8 mouse cellular contexts compared by ENCODE assay signal in the genomic region with DNA sequence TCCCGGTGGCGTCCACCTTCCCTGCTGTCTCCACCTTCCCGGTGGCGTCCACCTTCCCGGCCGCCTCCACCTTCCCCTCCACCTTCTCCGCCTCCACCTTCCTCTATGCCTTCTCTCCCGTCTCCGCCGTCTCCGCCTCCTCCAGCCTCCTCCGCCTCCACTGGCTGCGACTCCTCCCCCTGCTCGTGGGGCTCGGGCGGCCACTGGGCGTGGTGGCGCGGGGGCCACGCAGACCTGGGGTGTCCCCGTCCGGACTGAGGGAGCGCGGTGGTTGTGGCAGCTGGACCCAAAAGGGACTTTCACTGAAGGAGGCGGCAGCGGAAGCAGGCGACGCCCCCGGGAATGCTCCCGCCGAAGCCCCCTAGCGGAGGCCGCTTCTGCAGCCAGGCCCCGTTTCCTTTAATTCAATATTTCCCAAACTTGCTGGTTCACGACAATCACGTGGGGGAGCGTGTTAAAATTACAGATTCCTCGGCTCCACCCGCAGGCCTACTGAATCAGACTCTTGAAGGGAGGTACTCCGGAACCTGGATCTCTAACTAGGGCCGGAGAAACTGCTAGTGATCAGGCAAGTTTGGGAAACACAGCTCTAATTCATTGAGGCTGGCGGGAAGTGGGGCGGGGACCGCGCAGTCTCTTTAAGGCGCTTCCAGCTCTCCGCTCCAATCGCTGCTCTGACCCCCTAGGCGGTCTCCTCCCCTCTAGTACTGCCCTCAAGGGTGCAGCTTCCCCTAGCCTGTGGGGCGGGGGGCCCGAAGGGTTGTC. TPM values are rescaled to one million over a fixed set of nuclear protein-coding genes. Genes with fewer than 3 reads are reported as not detected.
A peak's percentile ranks its signal among the peaks of the same experiment; 100 is the strongest.
DNase-seq lines count a peak whose midpoint lies in the region; ATAC-seq and TF ChIP-seq lines count a peak whose summit lies in the region.

A gene (minus strand): TSS at position 115 of the 765 bp plus-strand sequence.

- H3K4me3 ChIP-seq in MEL (ENCODE audit: control insufficient read depth in 1 of 2, insufficient read depth in 1 of 2, low read depth in 2 of 2, low read length in 2 of 2): peak within 1 kb of the TSS; percentile 77 to 94
- H3K4me3 ChIP-seq in cerebellum, adult 2 months (replicated peaks; ENCODE audit: insufficient read depth, low read depth, low read length): peak within 1 kb of the TSS; percentile 65
- H3K4me3 ChIP-seq in forebrain, postnatal 0 days (ENCODE audit: low read depth, low read length): peak within 1 kb of the TSS; percentile 50
- peak within 1 kb of the TSS; percentile 54 for H3K4me3 ChIP-seq in lung, postnatal 0 days (ENCODE audit: low read depth, low read length)

- peak; percentile 44 to 70 for TF ChIP-seq POLR2A in MEL (IDR thresholded peaks at IDR 0.05; ENCODE audit: control insufficient read depth in 1 of 2, insufficient read depth in 1 of 2, low read depth in 1 of 2, low read length in 2 of 2, poor library complexity in 1 of 2)
- peak; percentile 53; the same call in 1 of the 2 replicates for TF ChIP-seq POLR2A in cerebellum, adult 2 months (IDR thresholded peaks at IDR 0.05; ENCODE audit: borderline replicate concordance, insufficient read depth, low read length)

- peak; percentile 43 to 59 (median 49) for TF ChIP-seq CTCF in MEL (IDR thresholded peaks at IDR 0.05 in 2 of 3, conservative IDR thresholded peaks at IDR 0.05 in 1 of 3; ENCODE audit: control insufficient read depth in 1 of 3, insufficient read depth in 1 of 3, low read depth in 2 of 3, low read length in 3 of 3, poor library complexity in 1 of 3, severe bottlenecking in 1 of 3)
- 0 out of 2 replicates have a peak, but pooled peaks have one; percentile 9 for TF ChIP-seq CTCF in cerebellum, adult 2 months (IDR thresholded peaks at IDR 0.05; ENCODE audit: borderline replicate concordance, insufficient read depth, low read depth, low read length)
- TF ChIP-seq CTCF in forebrain, postnatal 0 days (IDR thresholded peaks at IDR 0.05; ENCODE audit: low read depth): peak; percentile 61
- peak; percentile 63 for TF ChIP-seq CTCF in lung, postnatal 0 days (IDR thresholded peaks at IDR 0.05)

- DNase-seq in MEL (ENCODE audit: low read depth, low spot score): peak; percentile 89
- DNase-seq in cerebellum, adult 2 months: peak; percentile 82
- DNase-seq in forebrain, postnatal 0 days: peak; percentile 81
- DNase-seq in layer of hippocampus, adult 9-11 months: peak; percentile 61
- DNase-seq in lung, postnatal 0 days (ENCODE audit: low spot score): peak; percentile 86
- DNase-seq in ovary, postnatal 14 days (ENCODE audit: low spot score): peak; percentile 44
- DNase-seq in thymus, postnatal 14 days: peak; percentile 62

- TF ChIP-seq RAD21 in MEL (IDR thresholded peaks at IDR 0.05; ENCODE audit: low read depth, low read length): no peak

- no peaks in the 10 kb centered on the region for H3K27me3 ChIP-seq in MEL (ENCODE audit: control insufficient read depth in 1 of 2, insufficient read depth in 2 of 2, low read length in 2 of 2)
- H3K27me3 ChIP-seq in cerebellum, adult 2 months (ENCODE audit: control insufficient read depth, insufficient read depth, low read length): no peaks in the 10 kb centered on the region
- H3K27me3 ChIP-seq in forebrain, postnatal 0 days (ENCODE audit: insufficient read depth, low read length): no peaks in the 10 kb centered on the region
- no peaks in the 10 kb centered on the region for H3K27me3 ChIP-seq in lung, postnatal 0 days (replicated peaks; ENCODE audit: insufficient read depth, low read length)

- peak within 1 kb of the TSS; percentile 87 for H3K27ac ChIP-seq in MEL (ENCODE audit: control insufficient read depth, low read depth, low read length)
- peak within 1 kb of the TSS; percentile 64 for H3K27ac ChIP-seq in cerebellum, adult 2 months (ENCODE audit: insufficient read depth, low read length)
- H3K27ac ChIP-seq in forebrain, postnatal 0 days (ENCODE audit: low read depth, low read length): peak within 1 kb of the TSS; percentile 85
- peak within 1 kb of the TSS; percentile 79 for H3K27ac ChIP-seq in lung, postnatal 0 days (ENCODE audit: low read length)

- peaks cover 0 to 3% of the 10 kb centered on the region in 2 experiments; a peak in 1 of 4 replicates for H3K36me3 ChIP-seq in MEL (ENCODE audit: control insufficient read depth in 1 of 2, insufficient read depth in 2 of 2, low read length in 2 of 2)
- H3K36me3 ChIP-seq in forebrain, postnatal 0 days (ENCODE audit: insufficient read depth): no peaks in the 10 kb centered on the region
- no peaks in the 10 kb centered on the region for H3K36me3 ChIP-seq in lung, postnatal 0 days (ENCODE audit: insufficient read depth, low read length)

- H3K4me1 ChIP-seq in MEL (ENCODE audit: control insufficient read depth in 1 of 2, insufficient read depth in 2 of 2, low read length in 2 of 2): peaks cover 4 to 13% of the 10 kb centered on the region in 2 experiments; a peak in 3 of 4 replicates
- H3K4me1 ChIP-seq in cerebellum, adult 2 months (ENCODE audit: control insufficient read depth, insufficient read depth, low read length): peaks cover 11% of the 10 kb centered on the region
- H3K4me1 ChIP-seq in forebrain, postnatal 0 days (ENCODE audit: insufficient read depth): no peaks in the 10 kb centered on the region
- no peaks in the 10 kb centered on the region for H3K4me1 ChIP-seq in lung, postnatal 0 days (ENCODE audit: insufficient read depth, low read depth, low read length)

- 10% methylated on average over 51 of the region's 51 CpGs for WGBS in cerebellum, adult 2 months
- WGBS in forebrain, postnatal 0 days: 21% methylated on average over 51 of the region's 51 CpGs
- WGBS in lung, postnatal 0 days: 14% methylated on average over 36 of the region's 51 CpGs

- H3K79me2 ChIP-seq in MEL (ENCODE audit: control insufficient read depth, insufficient read depth, low read length, poor library complexity): peaks cover 10% of the 10 kb centered on the region; the same call in 1 of the 2 replicates

- H3K9ac ChIP-seq in MEL (ENCODE audit: control insufficient read depth, low read depth, low read length, poor library complexity, severe bottlenecking): peak within 1 kb of the TSS; percentile 89
- H3K9ac ChIP-seq in forebrain, postnatal 0 days: peak within 1 kb of the TSS; percentile 68
- H3K9ac ChIP-seq in lung, postnatal 0 days (replicated peaks; ENCODE audit: low read depth): peak within 1 kb of the TSS; percentile 43

- peak; percentile 84 for ATAC-seq in forebrain, postnatal 0 days
- peak; percentile 88 to 96 for ATAC-seq in hematopoietic stem cell, adult 5-6 weeks (replicated peaks in 1 of 2; ENCODE audit: insufficient read depth in 1 of 2, low FRiP score in 2 of 2, low TSS enrichment in 1 of 2, low read depth in 1 of 2, poor library complexity in 2 of 2, severe bottlenecking in 2 of 2)
- ATAC-seq in lung, postnatal 0 days: peak; percentile 93

- TF ChIP-seq EP300 in MEL (IDR thresholded peaks at IDR 0.05; ENCODE audit: low read depth in 1 of 2, low read length in 2 of 2): peak in 1 of 2 experiments; percentile 3; a peak in 1 of 4 replicates
- no peak for TF ChIP-seq EP300 in lung, postnatal 0 days (IDR thresholded peaks at IDR 0.05)

- peak within 1 kb of the TSS; percentile 60 for H3K4me2 ChIP-seq in forebrain, postnatal 0 days (ENCODE audit: low read depth)
- H3K4me2 ChIP-seq in lung, postnatal 0 days (replicated peaks; ENCODE audit: low read depth, low read length): peak within 1 kb of the TSS; percentile 74

- no peaks in the 10 kb centered on the region for H3K9me3 ChIP-seq in MEL (replicated peaks; ENCODE audit: insufficient read depth, low read length)
- H3K9me3 ChIP-seq in forebrain, postnatal 0 days (ENCODE audit: low read length): no peaks in the 10 kb centered on the region
- no peaks in the 10 kb centered on the region for H3K9me3 ChIP-seq in lung, postnatal 0 days (ENCODE audit: low read length)

TF ChIP-seq in MEL, 35 proteins besides CTCF, POLR2A, EP300 and RAD21:
- TF ChIP-seq USF1 (IDR thresholded peaks at IDR 0.05; ENCODE audit: low read depth, low read length) (peak; percentile 85), MXI1 (IDR thresholded peaks at IDR 0.05; ENCODE audit: low read depth, low read length) (peak; percentile 77; the same call in 1 of the 2 replicates), NELFE (IDR thresholded peaks at IDR 0.05; ENCODE audit: low read depth, low read length) (peak; percentile 54), POLR2AphosphoS2 (IDR thresholded peaks at IDR 0.05; ENCODE audit: low read length) (peak; percentile 59; the same call in 1 of the 2 replicates), MAX (IDR thresholded peaks at IDR 0.05; ENCODE audit: low read length) (peak; percentile 68), ZMIZ1 (IDR thresholded peaks at IDR 0.05; ENCODE audit: low read depth, low read length) (peak; percentile 63; the same call in 1 of the 2 replicates), MYB (IDR thresholded peaks at IDR 0.05; ENCODE audit: low read depth, low read length) (no peak), ETS1 (IDR thresholded peaks at IDR 0.05; ENCODE audit: low read depth, low read length) (no peak), NRF1 (IDR thresholded peaks at IDR 0.05; ENCODE audit: insufficient read depth, low read depth, low read length, poor library complexity, severe bottlenecking) (peak; percentile 57), GABPA (IDR thresholded peaks at IDR 0.05; ENCODE audit: low read depth, low read length) (no peak), USF2 (IDR thresholded peaks at IDR 0.05; ENCODE audit: borderline replicate concordance in 1 of 2, insufficient read depth in 1 of 2, low read depth in 1 of 2, low read length in 2 of 2) (0 out of 4 replicates have a peak, but pooled peaks of 1 of the 2 experiments have one; percentile 5), TAL1 (IDR thresholded peaks at IDR 0.05; ENCODE audit: low read length) (no peak), MYC (IDR thresholded peaks at IDR 0.05; ENCODE audit: low read depth, low read length) (0 out of 2 replicates have a peak, but pooled peaks have one; percentile 52), TCF12 (IDR thresholded peaks at IDR 0.05; ENCODE audit: low read depth, low read length) (peak; percentile 43), HCFC1 (IDR thresholded peaks at IDR 0.05; ENCODE audit: low read depth, low read length) (peak; percentile 62)

RNA-seq across cellular contexts. Expression of the gene that starts here (rescaled TPM):
- total RNA-seq in MEL (2012; rRNA removed): 2.7 and 3.6 TPM in 2 replicates
- polyA plus RNA-seq in MEL (2012; ENCODE audit: insufficient read depth in 1 of 2, insufficient read length in 2 of 2, low read depth in 1 of 2, low replicate concordance in 2 of 2, missing spikeins in 1 of 2): 1 to 10 TPM in 1 of 2 experiments, not detected in 1; 3.9 TPM
- 4.1 and 4.2 TPM in 2 replicates for polyA plus RNA-seq in cerebellum, adult 2 months (2012; rRNA removed)
- 11.2 and 14.3 TPM in 2 replicates for total RNA-seq in forebrain, postnatal 0 days (2014; rRNA removed)
- polyA plus RNA-seq in forebrain, postnatal 0 days (2015; fragmentation: Nextera tagmentation; extraction: Ambion mirVana): 1.4 and 3.2 TPM in 2 replicates
- 1.6 and 2.1 TPM in 2 replicates for total RNA-seq in hematopoietic stem cell, adult 5-6 weeks (2017)
- 0.62 and 0.68 TPM in 2 replicates for polyA plus RNA-seq in lung, postnatal 0 days (2015; fragmentation: Nextera tagmentation; extraction: Ambion mirVana)

Comparison
In these comparisons a context has a peak if more than half of its experiments do, and no peak if none do; other contexts are left out.
1. Peak in every context shown above with its lines: DNase-seq, ATAC-seq, H3K4me3 ChIP-seq and H3K27ac ChIP-seq.
2. Peak in DNase-seq, ATAC-seq, H3K4me3 ChIP-seq, H3K27ac ChIP-seq, H3K9ac ChIP-seq and H3K4me2 ChIP-seq in lung, postnatal 0 days; RNA of the gene not detected or under 1 TPM.
3. CTCF ChIP-seq: peak in every context shown above with its lines; median percentile 63 in lung, postnatal 0 days; 61 in forebrain, postnatal 0 days; 49 in MEL; 9 in cerebellum, adult 2 months.